Mouse (Mus musculus) ES-Bruce4 (cell line): ENCODE data around the gene Hmgcl.

Experiments
- CTCF ChIP-seq: IDR thresholded peaks from one replicate; pipeline ENCODE4 v1.8.1; 2011; ENCODE audit warnings: low read depth, low read length
- EP300 ChIP-seq: IDR thresholded peaks from 2 replicates; pipeline ENCODE4 v1.6.1; 2011; ENCODE audit warnings: low read depth, low read length; ENCODE audit not compliant: insufficient read depth
- POLR2A ChIP-seq: IDR thresholded peaks from one replicate; pipeline ENCODE4 v1.8.1; 2011; ENCODE audit warnings: low read length; ENCODE audit not compliant: insufficient read depth

DNA sequence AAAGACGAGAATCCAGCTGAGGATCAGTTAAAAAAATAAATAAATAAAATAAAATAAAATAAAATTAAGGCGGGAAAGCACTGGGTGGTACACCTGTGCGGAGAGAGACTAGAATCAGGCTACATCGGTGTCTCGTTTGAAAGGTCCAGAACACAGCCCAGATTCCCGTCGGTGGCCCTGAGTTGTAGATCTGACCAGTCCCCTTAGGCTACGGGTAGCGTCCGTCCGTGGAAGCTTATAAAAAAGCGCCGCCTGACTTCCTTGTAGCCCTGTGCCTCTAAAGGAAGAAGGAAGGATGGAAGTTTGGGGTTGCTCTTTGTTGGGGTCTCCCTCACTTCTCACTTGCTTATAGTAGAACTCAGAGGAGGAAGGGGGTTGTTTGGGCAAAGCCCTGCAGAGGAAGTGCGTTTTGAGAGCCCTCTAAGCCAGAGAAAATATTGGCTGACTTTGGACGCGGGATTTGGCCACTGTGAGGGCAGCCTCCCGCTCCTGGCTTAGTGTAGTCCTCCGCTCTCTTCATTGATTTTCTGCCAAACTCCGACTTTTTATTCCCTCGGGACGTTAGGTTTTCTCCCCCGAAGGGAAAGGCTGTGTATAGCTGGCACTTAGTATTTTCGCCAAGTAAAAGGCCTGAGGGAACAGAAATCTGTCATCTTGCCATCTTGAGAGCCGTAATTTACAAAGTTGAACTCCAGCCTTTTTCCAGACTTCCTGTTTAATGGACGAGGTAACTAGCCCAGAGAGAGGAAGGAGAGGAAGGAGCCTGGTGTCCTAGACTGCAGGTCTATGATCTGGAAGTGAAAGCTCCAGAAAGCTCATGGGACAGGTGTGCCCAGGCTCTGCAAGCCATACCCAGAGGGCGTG lies 24.8 kb upstream of the Hmgcl start:
- no peak for TF ChIP-seq POLR2A
- no peak for TF ChIP-seq CTCF
- no peak for TF ChIP-seq EP300
